Mouse (Mus musculus): ENCODE measurements around the gene Olfr653.

The Olfr653 gene

DNA sequence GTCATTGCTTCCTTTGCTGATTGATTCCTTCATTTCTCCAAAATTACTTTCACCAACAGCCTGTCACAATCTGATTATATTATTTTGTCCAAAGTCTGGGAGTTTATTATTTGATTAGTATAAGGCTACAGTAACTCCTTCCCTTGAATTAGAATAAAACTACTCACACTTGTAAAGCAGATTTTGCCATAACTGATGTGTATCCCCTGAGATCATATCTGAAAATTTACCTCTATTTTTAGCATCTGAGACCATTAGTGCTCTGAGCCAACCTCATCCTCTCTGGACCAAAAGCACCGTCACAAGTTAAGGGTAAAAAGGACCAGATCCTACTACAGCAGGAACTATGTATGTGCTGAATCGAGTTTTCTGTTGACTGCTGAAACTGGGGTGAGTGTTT lies at the start of gene Olfr653:
TSS of gene Olfr653 (plus strand) at position 301 of the 400 bp plus-strand sequence.
- no peak for DNase-seq (ENCODE audit: low read depth)

DNA sequence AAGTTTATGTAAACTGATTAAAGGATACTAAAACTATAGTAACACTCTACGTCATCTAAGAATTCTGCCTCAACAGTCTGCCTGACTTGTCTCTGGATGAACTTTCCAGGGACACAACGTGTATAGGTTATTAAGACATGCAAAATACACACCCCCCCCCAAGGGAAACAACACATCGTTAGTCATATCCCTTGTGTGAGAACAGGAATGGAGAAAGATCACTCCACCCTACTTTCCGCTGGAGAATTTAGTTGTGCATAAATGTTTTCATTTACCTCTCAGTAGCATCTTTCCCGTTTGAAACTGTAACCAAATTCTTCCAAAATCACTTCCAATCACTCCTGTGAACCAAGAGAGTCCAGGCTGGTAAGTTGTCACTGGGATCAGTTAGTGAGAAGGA lies 27.3 kb upstream of the Olfr653 start, which contains the start of gene Olfr651:
TSS of gene Olfr651 (plus strand) at position 301 of the 400 bp plus-strand sequence.
- no peak for DNase-seq (ENCODE audit: low read depth)

DNA sequence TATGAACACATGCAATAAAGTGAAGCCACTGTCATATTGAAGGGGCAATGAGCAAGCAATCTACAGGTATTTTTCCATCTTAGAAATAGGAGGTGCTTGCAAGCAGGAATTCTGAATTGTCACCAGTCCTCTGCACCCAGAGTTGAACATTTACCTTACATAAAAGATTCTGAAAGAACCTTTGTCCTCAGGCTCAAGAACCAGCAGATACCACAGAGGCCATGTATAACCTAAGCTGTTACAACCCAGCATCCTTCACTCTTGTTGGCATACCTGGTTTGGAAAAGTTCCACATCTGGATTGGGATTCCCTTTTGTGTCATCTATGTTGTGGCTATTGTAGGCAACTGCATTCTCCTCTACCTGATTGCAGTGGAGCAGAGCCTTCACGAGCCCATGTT lies 24.4 kb upstream of the Olfr653 start:
- no peak for DNase-seq (ENCODE audit: low read depth)

- no peak for DNase-seq (ENCODE audit: low read depth)
Measured at GRCm38 (mm10) chr7:104560601-104561000, 16.5 kb upstream of the Olfr653 start, which contains the start of gene Olfr652. Gene Olfr652 (plus strand): TSS chr7:104560901.

- no peak for DNase-seq (ENCODE audit: low read depth)
Measured at GRCm38 (mm10) chr7:104580846-104581245, 3.7 kb downstream of the Olfr653 start.

GRCm38 (mm10) chr7:104581429-104581828 lies 4.3 kb downstream of the Olfr653 start:
- no peak for DNase-seq (ENCODE audit: low read depth)

DNA sequence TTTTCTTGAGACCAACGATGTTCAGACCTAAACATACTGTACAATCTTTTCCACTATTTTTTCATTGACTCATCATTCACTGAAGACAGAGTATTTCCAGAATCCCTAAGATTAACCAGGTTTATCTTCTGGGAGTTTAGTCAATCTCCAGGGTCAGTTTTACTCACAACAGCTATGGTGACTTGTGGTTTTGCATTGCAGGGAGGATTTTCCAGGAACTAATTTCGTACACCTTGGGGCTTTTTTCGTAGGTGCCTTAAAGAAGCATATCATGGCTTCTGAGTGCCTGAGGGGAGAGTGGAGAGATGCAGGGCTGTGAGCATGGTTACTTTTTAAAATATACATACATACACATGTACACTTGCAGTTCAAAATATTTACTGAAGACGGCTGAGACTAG lies 9.6 kb downstream of the Olfr653 start, which contains the start of gene Olfr654:
TSS of gene Olfr654 (plus strand) at position 301 of the 400 bp plus-strand sequence.
- DNase-seq (ENCODE audit: low read depth) = no peak

DNA sequence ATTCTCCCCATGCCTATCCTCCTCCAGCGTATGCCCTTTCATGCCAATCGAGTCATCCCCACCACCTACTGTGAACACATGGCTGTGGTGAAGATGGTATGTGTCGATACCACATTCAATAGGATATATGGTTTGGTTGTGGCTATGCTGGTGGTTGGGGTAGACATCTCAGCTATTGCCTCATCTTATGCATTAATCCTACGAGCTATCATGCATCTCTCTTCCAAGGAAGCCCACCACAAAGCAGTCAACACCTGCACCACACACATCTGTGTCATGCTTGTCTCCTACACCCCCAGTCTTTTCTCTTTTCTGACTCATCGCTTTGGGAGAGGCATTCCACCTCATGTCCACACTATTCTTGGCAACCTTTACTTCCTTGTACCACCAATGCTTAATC lies 11.2 kb downstream of the Olfr653 start:
- DNase-seq (ENCODE audit: low read depth) = no peak

DNA sequence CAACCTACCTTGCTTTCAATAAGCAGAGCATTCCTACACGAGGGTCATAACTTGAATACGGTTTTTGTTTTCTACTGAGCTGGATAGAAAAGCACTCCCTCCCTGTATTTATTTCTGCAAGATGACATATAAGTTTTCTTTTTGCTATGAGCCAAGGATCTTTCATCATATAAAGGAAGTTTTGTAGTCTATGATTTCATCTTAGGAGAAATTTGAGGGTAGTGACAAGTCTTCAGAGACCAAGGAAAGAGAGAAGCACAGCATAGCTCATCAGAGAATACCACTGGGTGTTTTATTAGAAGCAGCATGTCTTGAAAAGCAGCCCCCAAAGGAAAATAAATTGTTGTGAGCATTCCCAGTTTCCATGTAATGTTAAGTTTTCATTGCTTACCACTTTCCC lies 24.6 kb downstream of the Olfr653 start, which contains the start of gene Olfr655:
TSS of gene Olfr655 (minus strand) at position 101 of the 400 bp plus-strand sequence.
- DNase-seq (ENCODE audit: low read depth) = no peak

DNA sequence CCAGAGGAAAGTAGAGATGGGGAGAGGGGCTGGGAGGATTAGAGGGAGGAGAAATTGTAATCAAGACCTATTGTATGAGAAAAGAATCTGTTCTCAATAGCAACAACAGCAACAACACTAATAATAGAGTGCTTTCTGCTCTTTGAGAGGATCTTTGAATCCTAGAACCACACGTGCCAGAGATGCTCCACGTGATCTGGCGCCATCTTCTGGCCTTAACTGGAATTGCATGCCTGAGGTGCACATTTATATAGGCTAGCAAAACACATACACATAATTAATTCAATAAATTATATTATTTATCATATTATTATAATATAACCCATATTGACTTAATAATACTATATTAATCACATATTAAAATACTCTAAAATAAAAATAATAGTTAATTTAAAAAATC lies 26.1 kb downstream of the Olfr653 start:
- DNase-seq (ENCODE audit: low read depth) = peak; percentile 37

GRCm38 (mm10) chr7:104604727-104605126 lies 27.6 kb downstream of the Olfr653 start:
- no peak for DNase-seq (ENCODE audit: low read depth)

GRCm38 (mm10) chr7:104613655-104614054 lies 36.5 kb downstream of the Olfr653 start, which contains the start of gene Olfr656:
Gene Olfr656 (plus strand): TSS chr7:104613955.
- DNase-seq (ENCODE audit: low read depth) = no peak

DNA sequence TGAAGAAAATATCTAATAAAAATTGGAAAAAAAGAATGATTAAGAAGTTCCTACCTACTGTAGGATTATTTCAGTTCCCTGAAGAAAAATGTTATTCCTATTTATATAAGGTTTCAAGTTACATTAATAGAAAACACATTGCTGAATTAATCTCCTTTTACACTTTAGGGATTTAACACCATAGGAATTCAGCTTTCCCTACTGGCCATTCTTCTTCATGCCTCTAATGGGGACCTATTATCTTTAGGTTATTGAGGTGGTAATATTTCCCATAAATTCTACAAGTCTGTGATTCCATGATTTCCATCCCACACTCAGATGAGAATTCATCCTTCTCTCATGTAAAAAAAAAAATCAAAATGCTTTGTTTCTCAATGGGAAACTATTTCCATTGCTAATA lies 47.4 kb downstream of the Olfr653 start, which contains the start of gene Olfr657:
TSS of gene Olfr657 (plus strand) at position 301 of the 400 bp plus-strand sequence.
- no peak for DNase-seq (ENCODE audit: low read depth)
